Mouse (Mus musculus) intestine, embryonic 15.5 days (tissue): ENCODE results near the gene Abcc10. TPM values are rescaled to one million over a fixed set of nuclear protein-coding genes. Genes with fewer than 3 reads are reported as not detected.

Experiments used
- ATAC-seq: fragments of 200-750 bp; cut with Nextera tagmentation; 2 replicates; pipeline ENCODE4 v1.8.0; 2017; ENCODE audit warnings: moderate TSS enrichment, moderate library complexity
- H3K27ac ChIP-seq: fragments of 300-500 bp; sonication (generic); 2 replicates; pipeline ENCODE4 v1.5.1; 2015; ENCODE audit warnings: mild to moderate bottlenecking, inconsistent platforms
- H3K27me3 ChIP-seq: fragments of 300-500 bp; sonication (generic); replicated peaks from 2 replicates; pipeline ENCODE4 v1.6.1; 2015; ENCODE audit warnings: inconsistent platforms
- H3K36me3 ChIP-seq: fragments of 300-500 bp; sonication (generic); 2 replicates; pipeline ENCODE4 v1.6.1; 2015; ENCODE audit warnings: inconsistent platforms
- H3K4me1 ChIP-seq: fragments of 300-500 bp; sonication (generic); replicated peaks from 2 replicates; pipeline ENCODE4 v1.6.1; 2015; ENCODE audit warnings: inconsistent platforms
- H3K4me2 ChIP-seq: fragments of 300-500 bp; sonication (generic); replicated peaks from 2 replicates; pipeline ENCODE4 v1.6.1; 2015; ENCODE audit warnings: mild to moderate bottlenecking, inconsistent platforms
- H3K4me3 ChIP-seq: fragments of 300-500 bp; sonication (generic); replicated peaks from 2 replicates; pipeline ENCODE4 v1.5.1; 2015; ENCODE audit warnings: inconsistent platforms
- H3K9ac ChIP-seq: fragments of 300-500 bp; sonication (generic); 2 replicates; pipeline ENCODE4 v1.6.1; 2015; ENCODE audit warnings: inconsistent platforms
- H3K9me3 ChIP-seq: fragments of 300-500 bp; sonication (generic); 2 replicates; pipeline ENCODE4 v1.6.1; 2016; ENCODE audit warnings: inconsistent platforms
- WGBS: fragments of 180-500 bp; shearing (Covaris S2); methylation state at CpG from one replicate; pipeline ENCODE4 v1.1.7; 2015; 5-methylcytosine and 5-hydroxymethylcytosine counted together
- polyA plus RNA-seq: library from polyadenylated mRNA; unstranded; fragments of >200 nt; fragmentation: Nextera tagmentation; extraction: Ambion mirVana; gene quantifications from 2 replicates; pipeline ENCODE4 v1.2.1, GENCODE M21; 2015

Gene Abcc10
- polyA plus RNA-seq, 1 experiment from 2014 or later, result 6.3 TPM

DNA sequence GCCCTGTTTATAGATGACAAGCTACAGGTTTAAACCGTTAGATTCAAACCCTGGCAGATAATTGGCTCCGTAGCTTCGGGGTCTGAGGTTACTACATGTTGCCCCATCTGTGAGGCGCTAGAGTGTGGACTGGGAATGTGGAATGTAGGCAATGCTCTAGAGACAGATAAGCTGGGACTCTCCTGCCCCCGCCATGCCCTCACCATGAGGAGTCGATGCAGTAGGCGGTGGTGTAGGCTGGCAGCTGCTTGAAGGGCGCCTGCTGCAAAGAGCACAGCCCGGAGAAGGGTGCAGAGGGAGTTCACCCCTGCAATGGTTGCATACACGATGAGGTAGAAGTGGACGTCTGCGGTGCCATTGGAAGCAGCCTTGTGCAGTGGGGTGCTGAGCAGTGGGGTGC, 18.3 kb downstream of the Abcc10 start:
- Histone ChIP-seq H3K36me3 (no peaks in the 10 kb centered on the region), H3K9ac (no peak overlapping the region), H3K27me3 (no peaks in the 10 kb centered on the region), H3K9me3 (no peaks in the 10 kb centered on the region), H3K4me3 (no peak overlapping the region), H3K4me1 (no peaks in the 10 kb centered on the region), H3K27ac (no peak overlapping the region), H3K4me2 (no peak overlapping the region)
- WGBS, result 78% methylated on average over 12 of the region's 12 CpGs
- no peak for ATAC-seq

DNA sequence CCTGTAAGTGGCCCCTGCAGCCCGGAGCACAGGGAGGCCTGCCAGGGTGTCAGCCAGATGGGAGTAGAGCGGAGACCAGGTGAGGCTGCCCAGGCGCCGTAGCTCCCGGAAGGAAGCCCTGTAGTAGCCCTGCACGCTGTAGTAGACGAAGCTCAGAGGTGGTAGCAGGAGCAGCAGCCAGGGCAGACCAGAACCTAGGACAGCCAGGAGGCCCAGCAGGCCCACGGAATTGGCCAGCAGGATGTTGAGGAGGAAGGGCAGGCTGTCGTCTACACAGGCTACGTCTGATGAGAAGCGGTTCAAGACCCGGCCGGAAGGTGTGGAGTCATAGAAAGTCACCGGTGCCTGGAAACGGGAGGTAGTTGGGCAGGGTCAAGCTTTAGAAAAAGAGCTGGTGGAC, 21.2 kb downstream of the Abcc10 start:
- Histone ChIP-seq H3K9ac (no peak overlapping the region), H3K4me3 (no peak overlapping the region), H3K27ac (no peak overlapping the region), H3K27me3 (no peaks in the 10 kb centered on the region), H3K9me3 (no peaks in the 10 kb centered on the region), H3K4me1 (no peaks in the 10 kb centered on the region), H3K36me3 (no peaks in the 10 kb centered on the region), H3K4me2 (no peak overlapping the region)
- no peak for ATAC-seq
- WGBS, result 92% methylated on average over 15 of the region's 15 CpGs

DNA sequence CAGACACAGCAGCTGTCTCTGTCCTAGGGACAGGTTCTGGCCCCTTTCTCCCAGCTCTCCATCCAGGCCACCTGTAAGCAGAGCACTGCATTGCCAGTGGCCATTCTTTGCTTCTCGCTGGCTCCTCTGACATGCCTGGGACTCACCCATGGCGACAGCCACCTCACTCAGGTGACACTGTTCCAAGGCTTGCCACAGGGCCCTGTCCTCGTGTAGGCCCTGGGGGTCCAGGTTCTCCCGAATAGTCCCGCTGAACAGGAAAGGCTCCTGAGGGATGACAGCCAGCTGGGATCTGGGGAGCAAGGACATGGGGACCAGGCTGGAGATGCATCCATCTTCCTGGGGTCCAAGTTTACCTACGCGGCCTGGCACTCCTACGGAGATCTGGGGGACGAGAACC, 24.0 kb downstream of the Abcc10 start:
- ATAC-seq, result no peak

DNA sequence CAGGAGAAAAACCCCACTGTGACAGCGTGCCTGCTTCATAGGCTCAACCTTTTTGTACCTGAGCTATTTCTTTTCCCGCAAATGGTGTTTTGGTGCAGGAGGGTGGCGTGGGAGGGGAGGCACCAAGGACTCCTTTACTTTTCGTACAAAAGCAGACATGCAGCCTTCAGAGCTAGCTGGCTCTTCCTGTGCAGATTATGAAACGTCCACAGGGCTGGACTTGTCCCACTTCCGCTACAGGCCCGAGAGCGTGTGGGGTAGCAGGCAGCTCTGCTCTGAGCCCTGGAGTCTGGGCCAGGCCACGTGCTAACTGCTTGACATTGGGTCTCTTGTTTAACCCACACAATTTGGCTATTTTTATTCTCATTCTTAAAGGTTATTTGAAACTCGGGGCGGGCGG, 26.3 kb downstream of the Abcc10 start:
- H3K27ac ChIP-seq, result no peak overlapping the region
- no peak overlapping the region for H3K4me2 ChIP-seq
- no peaks in the 10 kb centered on the region for H3K9me3 ChIP-seq
- H3K36me3 ChIP-seq, result no peaks in the 10 kb centered on the region
- no peak overlapping the region for H3K9ac ChIP-seq
- 81% methylated on average over 12 of the region's 12 CpGs for WGBS
- peaks cover 22% of the 10 kb centered on the region for H3K27me3 ChIP-seq
- no peak for ATAC-seq
- peaks cover 16% of the 10 kb centered on the region for H3K4me1 ChIP-seq
- H3K4me3 ChIP-seq, result no peak overlapping the region

More for the DNA sequence above, 24.0 kb downstream of the Abcc10 start:
- Histone ChIP-seq H3K9me3 (no peaks in the 10 kb centered on the region), H3K4me3 (no peak overlapping the region), H3K4me2 (no peak overlapping the region), H3K4me1 (no peaks in the 10 kb centered on the region), H3K36me3 (no peaks in the 10 kb centered on the region), H3K27me3 (peaks cover 5% of the 10 kb centered on the region), H3K9ac (no peak overlapping the region), H3K27ac (no peak overlapping the region)
- WGBS, result 91% methylated on average over 9 of the region's 9 CpGs

DNA sequence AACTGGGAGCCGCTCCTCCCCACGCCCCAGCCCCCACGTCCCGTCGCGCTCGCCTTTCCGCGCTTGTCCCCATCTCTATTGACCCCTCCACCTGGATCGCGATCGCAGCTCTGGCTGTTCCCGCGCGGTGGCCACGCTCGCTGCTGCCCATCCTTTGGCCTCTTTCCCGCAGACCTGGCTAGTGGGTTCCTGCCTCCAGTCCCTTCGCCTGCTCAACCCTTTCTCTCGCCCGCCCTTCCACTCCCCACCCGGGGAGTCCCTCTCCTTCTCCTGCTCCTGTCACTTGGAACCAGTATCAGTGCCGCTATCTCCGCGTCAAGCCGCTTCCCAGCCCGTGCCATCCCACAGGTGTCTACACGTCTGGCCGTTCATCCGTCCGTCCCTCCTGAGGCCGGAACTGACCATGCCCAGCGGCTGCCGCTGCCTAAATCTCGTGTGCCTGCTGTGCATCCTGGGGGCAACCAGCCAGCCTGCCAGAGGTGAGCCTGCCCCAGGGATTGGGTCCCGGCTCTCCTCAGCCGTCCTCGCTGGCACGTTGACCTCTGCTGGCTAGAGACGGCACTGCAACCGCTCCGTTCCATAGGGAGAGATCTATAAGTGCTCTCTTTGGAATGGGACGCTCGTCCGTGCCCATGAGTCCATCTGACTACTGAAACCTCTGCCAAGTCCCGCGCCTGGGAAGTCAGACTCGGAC, 29.8 kb downstream of the Abcc10 start:
- under 1% methylated on average over 48 of the region's 48 CpGs for WGBS
- no peaks in the 10 kb centered on the region for H3K36me3 ChIP-seq
- no peaks in the 10 kb centered on the region for H3K9me3 ChIP-seq
- peak; percentile 93 for ATAC-seq
- H3K4me3 ChIP-seq, result peak overlapping the region; percentile 58
- peaks cover 16% of the 10 kb centered on the region for H3K4me1 ChIP-seq
- no peak overlapping the region for H3K27ac ChIP-seq
- H3K4me2 ChIP-seq, result peak overlapping the region; percentile 100
- H3K9ac ChIP-seq, result peak overlapping the region; percentile 50
- peaks cover 46% of the 10 kb centered on the region for H3K27me3 ChIP-seq

DNA sequence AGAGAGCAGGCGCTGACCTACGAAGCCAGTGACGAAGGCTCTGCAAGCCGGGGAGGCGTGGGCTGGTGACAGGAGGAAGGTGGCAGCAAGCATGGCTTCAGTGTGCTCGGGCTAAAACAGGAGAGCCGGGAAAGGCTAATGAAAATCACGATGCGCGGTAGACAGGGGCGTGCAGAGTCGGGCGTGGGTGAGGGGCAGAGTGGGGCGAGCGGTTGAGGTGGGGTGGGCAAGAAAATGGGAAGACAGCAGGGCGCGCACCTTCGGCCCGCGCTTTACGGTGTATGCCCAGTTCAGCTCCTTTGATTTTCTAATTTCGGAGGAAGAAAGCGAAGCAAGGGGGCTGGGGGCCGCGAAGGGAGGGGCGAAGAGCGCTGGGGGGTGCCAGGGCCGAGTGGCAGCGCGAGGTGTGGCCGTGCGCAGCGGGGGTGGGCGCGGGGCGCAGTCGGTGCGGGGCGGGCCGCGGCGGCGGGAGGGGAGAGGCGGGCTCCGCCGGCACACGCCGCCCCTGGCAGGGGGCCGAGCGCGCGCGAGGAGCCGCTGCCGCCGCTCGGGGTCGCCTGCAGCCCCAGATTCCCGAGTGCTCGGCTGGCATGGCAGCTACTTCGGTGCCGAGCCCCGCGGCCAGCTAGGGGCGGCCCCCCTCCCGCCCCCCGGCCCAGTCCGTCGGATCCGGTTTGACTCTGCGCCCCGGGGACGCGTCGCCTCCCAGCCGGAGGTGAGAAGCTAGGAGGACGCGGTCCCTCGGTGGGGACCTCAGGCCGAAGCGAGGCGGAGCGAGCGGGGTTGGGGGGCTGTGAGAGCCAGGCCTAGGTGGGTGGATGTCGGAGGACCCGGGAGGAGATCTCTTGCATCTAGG, 30.6 kb downstream of the Abcc10 start, which contains the start of gene Dlk2:
TSS of gene Dlk2 (plus strand) at position 58 of the 856 bp plus-strand sequence.
- Histone ChIP-seq H3K36me3 (no peaks in the 10 kb centered on the region), H3K9me3 (no peaks in the 10 kb centered on the region), H3K27ac (no peak within 1 kb of the TSS), H3K4me1 (peaks cover 16% of the 10 kb centered on the region), H3K4me2 (peak within 1 kb of the TSS; percentile 100), H3K4me3 (peak within 1 kb of the TSS; percentile 58), H3K9ac (peak within 1 kb of the TSS; percentile 50), H3K27me3 (peaks cover 48% of the 10 kb centered on the region)
- ATAC-seq, result peak; percentile 32; the same call in 1 of the 2 replicates
- WGBS, result 1% methylated on average over 78 of the region's 86 CpGs

DNA sequence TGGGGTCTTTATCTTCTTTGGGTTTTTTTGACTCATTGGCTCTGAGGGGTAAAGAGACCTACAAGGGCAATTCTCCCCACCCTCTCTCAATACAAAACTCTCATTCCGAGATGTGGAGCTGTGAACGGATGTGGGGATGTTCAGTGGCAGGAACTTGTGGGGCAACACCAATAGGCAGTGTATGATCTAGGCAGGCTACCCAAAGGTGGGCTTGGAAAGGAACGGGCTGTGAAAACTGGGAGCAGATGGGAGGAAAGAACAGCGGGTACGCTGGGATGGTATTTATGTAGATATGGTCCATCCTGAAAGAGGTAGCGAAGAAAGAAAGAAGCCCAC, 31.2 kb downstream of the Abcc10 start:
- H3K4me1 ChIP-seq, result peaks cover 16% of the 10 kb centered on the region
- no peaks in the 10 kb centered on the region for H3K9me3 ChIP-seq
- no peaks in the 10 kb centered on the region for H3K36me3 ChIP-seq
- 12% methylated on average over 6 of the region's 6 CpGs for WGBS
- H3K9ac ChIP-seq, result peak overlapping the region; percentile 50
- H3K4me3 ChIP-seq, result peak overlapping the region; percentile 58
- ATAC-seq, result no peak
- no peak overlapping the region for H3K27ac ChIP-seq
- peaks cover 48% of the 10 kb centered on the region for H3K27me3 ChIP-seq
- H3K4me2 ChIP-seq, result peak overlapping the region; percentile 100

DNA sequence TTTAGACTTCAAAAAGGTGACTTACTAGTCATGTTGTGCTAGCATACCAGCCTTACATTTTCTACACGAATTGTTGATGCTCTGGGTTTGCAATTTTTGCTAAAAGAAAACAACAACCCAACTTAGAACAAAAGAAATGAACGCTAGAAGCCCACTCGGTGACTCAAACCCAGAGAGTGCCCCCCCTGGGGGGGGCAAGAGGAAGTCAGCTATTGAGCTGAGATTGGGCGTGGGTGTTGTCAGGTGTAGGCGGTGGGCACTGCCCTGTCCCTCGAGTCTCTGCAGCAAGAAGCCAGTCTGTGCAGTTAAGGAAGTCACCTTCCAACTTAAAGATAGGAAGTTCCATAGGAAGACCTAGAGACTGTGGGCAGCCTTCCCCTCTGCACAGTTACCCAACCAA, 31.6 kb downstream of the Abcc10 start:
- no peak for ATAC-seq
- Histone ChIP-seq H3K36me3 (no peaks in the 10 kb centered on the region), H3K27ac (no peak overlapping the region), H3K9ac (no peak overlapping the region), H3K4me3 (no peak overlapping the region), H3K9me3 (no peaks in the 10 kb centered on the region), H3K27me3 (peaks cover 48% of the 10 kb centered on the region), H3K4me2 (no peak overlapping the region), H3K4me1 (peaks cover 16% of the 10 kb centered on the region)
- WGBS, result 40% methylated on average over 6 of the region's 6 CpGs

DNA sequence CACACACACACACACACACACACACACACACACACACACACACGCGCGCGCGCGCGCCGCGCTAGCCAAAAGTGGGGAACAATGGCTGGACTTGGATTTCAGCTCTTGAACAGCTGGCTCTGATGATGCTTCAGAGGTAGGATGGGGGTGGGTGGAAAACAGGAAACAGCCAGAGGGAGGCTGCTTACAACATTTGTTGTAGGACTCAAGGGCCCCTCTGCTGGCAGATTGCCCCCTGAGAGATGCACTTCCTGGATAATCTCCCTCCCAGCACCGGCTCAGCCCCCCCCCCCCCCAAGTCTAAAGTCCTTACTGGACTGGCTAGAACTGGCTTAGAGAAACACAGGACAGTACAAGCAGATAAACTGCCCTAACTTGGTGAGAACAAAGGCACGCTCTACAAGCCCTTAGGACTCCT, 40.5 kb downstream of the Abcc10 start:
- no peaks in the 10 kb centered on the region for H3K27me3 ChIP-seq
- no peaks in the 10 kb centered on the region for H3K9me3 ChIP-seq
- peak overlapping the region; percentile 54; the same call in 1 of the 2 replicates for H3K27ac ChIP-seq
- peaks cover 12% of the 10 kb centered on the region; the same call in 1 of the 2 replicates for H3K4me1 ChIP-seq
- WGBS, result 61% methylated on average over 11 of the region's 11 CpGs
- H3K4me3 ChIP-seq, result no peak overlapping the region
- peak overlapping the region; percentile 19; the same call in 1 of the 2 replicates for H3K4me2 ChIP-seq
- ATAC-seq, result peak; percentile 59
- no peak overlapping the region for H3K9ac ChIP-seq
- no peaks in the 10 kb centered on the region for H3K36me3 ChIP-seq

DNA sequence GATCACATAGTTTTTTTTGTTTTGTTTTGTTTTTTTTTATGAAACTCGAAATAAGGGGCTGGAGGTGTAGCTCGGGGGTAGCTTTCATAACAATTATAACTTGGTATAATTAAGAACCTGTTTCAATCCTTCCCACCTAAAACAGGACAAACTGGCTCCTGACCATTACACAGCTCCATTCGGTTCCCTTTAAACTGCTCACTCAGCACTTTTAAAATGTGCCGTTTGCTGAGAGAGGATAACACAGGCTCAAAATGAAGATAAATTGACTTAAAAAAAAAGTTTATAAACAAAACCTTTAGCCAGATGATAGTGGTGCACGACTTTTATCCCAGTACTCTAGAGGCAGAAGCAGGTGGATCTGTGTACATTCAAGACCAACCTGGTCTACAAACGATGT, 42.7 kb downstream of the Abcc10 start:
- Histone ChIP-seq H3K36me3 (no peaks in the 10 kb centered on the region), H3K9me3 (no peaks in the 10 kb centered on the region), H3K4me1 (peaks cover 16% of the 10 kb centered on the region; the same call in 1 of the 2 replicates), H3K4me3 (no peak overlapping the region), H3K27ac (no peak overlapping the region), H3K4me2 (no peak overlapping the region), H3K9ac (no peak overlapping the region), H3K27me3 (no peaks in the 10 kb centered on the region)
- 42% methylated on average over 6 of the region's 6 CpGs for WGBS
- no peak for ATAC-seq

DNA sequence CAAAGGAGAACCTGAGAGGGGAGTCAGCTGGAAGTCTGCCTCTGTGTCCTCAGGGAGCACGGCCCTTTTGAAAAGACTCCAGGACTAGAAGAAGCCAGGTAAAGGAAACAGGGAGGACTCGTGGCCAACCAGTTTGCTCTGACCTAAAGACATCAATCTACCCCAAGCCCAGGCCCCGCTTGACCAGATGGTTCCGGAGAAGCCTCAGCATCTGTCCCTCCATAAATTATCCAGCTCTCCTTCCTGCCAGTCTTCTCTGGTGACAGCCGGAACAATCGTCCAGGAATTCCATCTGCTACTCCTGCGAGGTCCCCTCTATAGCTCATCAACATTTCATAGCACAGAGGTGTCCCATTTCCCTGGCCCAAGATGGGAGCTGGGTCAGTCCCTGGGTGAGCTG, 43.5 kb downstream of the Abcc10 start:
- Histone ChIP-seq H3K9ac (no peak overlapping the region), H3K27me3 (no peaks in the 10 kb centered on the region), H3K4me2 (no peak overlapping the region), H3K4me3 (no peak overlapping the region), H3K36me3 (no peaks in the 10 kb centered on the region), H3K4me1 (peaks cover 16% of the 10 kb centered on the region; the same call in 1 of the 2 replicates), H3K9me3 (no peaks in the 10 kb centered on the region), H3K27ac (no peak overlapping the region)
- WGBS, result 49% methylated on average over 7 of the region's 7 CpGs
- ATAC-seq, result no peak

DNA sequence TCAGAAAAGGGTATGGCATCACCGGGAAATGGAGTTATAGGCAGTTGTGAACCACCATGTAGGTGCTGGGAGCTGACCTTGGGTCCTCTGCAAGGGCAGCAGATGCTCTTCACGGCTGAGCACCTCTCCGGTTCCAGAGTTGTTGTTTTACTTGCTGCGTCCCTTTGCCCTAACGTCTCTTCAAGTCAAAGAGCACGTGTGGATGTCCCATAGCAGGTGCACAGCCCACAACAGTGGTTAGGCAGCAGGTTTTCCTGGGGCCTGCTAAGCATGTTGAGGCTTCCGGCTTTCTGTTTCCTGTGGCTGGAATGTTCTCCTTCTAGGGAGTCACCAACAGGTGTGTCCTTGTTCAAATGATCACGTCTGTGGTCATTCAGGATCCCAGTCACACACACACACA, 44.2 kb downstream of the Abcc10 start:
- Histone ChIP-seq H3K27ac (no peak overlapping the region), H3K36me3 (peaks cover under 1% of the 10 kb centered on the region; the same call in 1 of the 2 replicates), H3K9ac (no peak overlapping the region), H3K4me3 (no peak overlapping the region), H3K9me3 (no peaks in the 10 kb centered on the region), H3K27me3 (no peaks in the 10 kb centered on the region), H3K4me2 (no peak overlapping the region), H3K4me1 (peaks cover 16% of the 10 kb centered on the region; the same call in 1 of the 2 replicates)
- 88% methylated on average over 8 of the region's 8 CpGs for WGBS
- no peak for ATAC-seq
